Mouse (Mus musculus): ENCODE measurements around the gene Ints6. TPM values are rescaled to one million over a fixed set of nuclear protein-coding genes. Genes with fewer than 3 reads are reported as not detected.

Ints6 gene
- polyA plus RNA-seq, 1 experiment from 2014 or later, result 20.4 TPM

Other genes starting within 250 kb of the Ints6 start
- 3.7 and 4.7 TPM in 2 replicates for gene Fam124a, start 205.4 kb downstream of the Ints6 start, polyA plus RNA-seq (2015; fragmentation: Nextera tagmentation; extraction: Ambion mirVana)
- gene Gm4131, start 194.2 kb downstream of the Ints6 start, polyA plus RNA-seq (2015; fragmentation: Nextera tagmentation; extraction: Ambion mirVana), result not detected in 2 replicates
- gene Serpine3, start 97.5 kb downstream of the Ints6 start, polyA plus RNA-seq (2015; fragmentation: Nextera tagmentation; extraction: Ambion mirVana), result not detected in 2 replicates
- 6.4 and 7.2 TPM in 2 replicates for gene Wdfy2, start 76.5 kb upstream of the Ints6 start, polyA plus RNA-seq (2015; fragmentation: Nextera tagmentation; extraction: Ambion mirVana)
- gene Defb48, start 223.3 kb upstream of the Ints6 start, polyA plus RNA-seq (2015; fragmentation: Nextera tagmentation; extraction: Ambion mirVana), result not detected in 2 replicates
- not detected in 2 replicates for gene Defb47, start 236.9 kb upstream of the Ints6 start, polyA plus RNA-seq (2015; fragmentation: Nextera tagmentation; extraction: Ambion mirVana)

All from stomach, embryonic 16.5 days (tissue).